Mouse (Mus musculus) liver, embryonic 14.5 days (tissue): Measurements from ENCODE around the gene Elovl5. TPM values are rescaled to one million over a fixed set of nuclear protein-coding genes. Genes with fewer than 3 reads are reported as not detected.

Experiments used
- ATAC-seq: fragments of 200-750 bp; cut with Nextera tagmentation; 2 replicates; pipeline ENCODE4 v1.8.0; 2017; ENCODE audit warnings: moderate number of reproducible peaks, mild to moderate bottlenecking, moderate library complexity; ENCODE audit not compliant: insufficient read depth
- DNase-seq, 3 experiments: peaks; one replicate each; pipeline ENCODE4 v3.0.0-alpha.2; 2012 to 2013; ENCODE audit warnings: low read depth in 3 of 3, low spot score in 3 of 3
- H3K27ac ChIP-seq: fragments of 300-500 bp; sonication (generic); 2 replicates; pipeline ENCODE4 v1.5.1; 2014; ENCODE audit warnings: moderate library complexity, mild to moderate bottlenecking, control low read depth, inconsistent platforms
- H3K27me3 ChIP-seq: fragments of 300-500 bp; sonication (generic); 2 replicates; pipeline ENCODE4 v1.6.1; 2014; ENCODE audit warnings: mild to moderate bottlenecking, low read length, moderate library complexity; ENCODE audit not compliant: control insufficient read depth, insufficient read depth
- H3K36me3 ChIP-seq: fragments of 300-500 bp; sonication (generic); replicated peaks from 2 replicates; pipeline ENCODE4 v1.6.1; 2014; ENCODE audit warnings: low read depth; ENCODE audit not compliant: control insufficient read depth, insufficient read depth
- H3K4me1 ChIP-seq, 2 experiments: fragments of 200-500 bp in 1 of 2; fragments of 300-500 bp in 1 of 2; sonication (generic) in 1 of 2; replicated peaks; 2 replicates each; pipeline ENCODE4 v1.6.1; 2012 to 2014; ENCODE audit warnings: antibody characterized with exemption in 1 of 2, inconsistent platforms in 1 of 2, low read length in 1 of 2; ENCODE audit not compliant: control insufficient read depth in 2 of 2, insufficient read depth in 2 of 2
- H3K4me2 ChIP-seq: fragments of 300-500 bp; sonication (generic); 2 replicates; pipeline ENCODE4 v1.6.1; 2014; ENCODE audit warnings: low read depth, mild to moderate bottlenecking, control low read depth, moderate library complexity
- H3K4me3 ChIP-seq, 2 experiments: fragments of 200-500 bp in 1 of 2; fragments of 300-500 bp in 1 of 2; sonication (generic) in 1 of 2; 2 replicates each; pipeline ENCODE4 v1.5.1; 2012 to 2014; ENCODE audit warnings: low read depth in 2 of 2, low read length in 2 of 2, mild to moderate bottlenecking in 2 of 2, control low read depth in 1 of 2, inconsistent platforms in 1 of 2, moderate library complexity in 1 of 2; ENCODE audit not compliant: insufficient read depth in 1 of 2
- H3K9ac ChIP-seq: fragments of 300-500 bp; sonication (generic); replicated peaks from 2 replicates; pipeline ENCODE4 v1.6.1; 2014; ENCODE audit warnings: mild to moderate bottlenecking, control low read depth, moderate library complexity
- H3K9me3 ChIP-seq: fragments of 300-500 bp; sonication (generic); 2 replicates; pipeline ENCODE4 v1.6.1; 2016; ENCODE audit warnings: low read length, mixed read lengths; ENCODE audit not compliant: control insufficient read depth
- CTCF ChIP-seq: IDR thresholded peaks from 2 replicates; pipeline ENCODE4 v1.5.1; 2016; ENCODE audit warnings: antibody characterized with exemption, low read depth, control low read depth
- EP300 ChIP-seq: IDR thresholded peaks from 2 replicates; pipeline ENCODE4 v1.6.1; 2016; ENCODE audit warnings: antibody characterized with exemption, low read depth
- WGBS: fragments of 180-500 bp; shearing (Covaris S2); extraction: QIAGEN DNeasy Blood & Tissue Kit; methylation state at CpG from one replicate; pipeline ENCODE4 v1.1.7; 2014; ENCODE audit not compliant: insufficient replicate concordance; 5-methylcytosine and 5-hydroxymethylcytosine counted together
- polyA plus RNA-seq, 2 experiments: library from polyadenylated mRNA; depleted of rRNA in 1 of 2; stranded (reverse) in 1 of 2; unstranded in 1 of 2; fragments of >200 nt; fragmentation: Nextera tagmentation in 1 of 2; extraction: Ambion mirVana in 1 of 2; gene quantifications; 2 replicates each; pipeline versions ENCODE4 v1.2.1 to v1.2.3; 2012 to 2014

The Elovl5 gene
- polyA plus RNA-seq, 2 experiments, result 10.5 to 19.3 TPM

DNA sequence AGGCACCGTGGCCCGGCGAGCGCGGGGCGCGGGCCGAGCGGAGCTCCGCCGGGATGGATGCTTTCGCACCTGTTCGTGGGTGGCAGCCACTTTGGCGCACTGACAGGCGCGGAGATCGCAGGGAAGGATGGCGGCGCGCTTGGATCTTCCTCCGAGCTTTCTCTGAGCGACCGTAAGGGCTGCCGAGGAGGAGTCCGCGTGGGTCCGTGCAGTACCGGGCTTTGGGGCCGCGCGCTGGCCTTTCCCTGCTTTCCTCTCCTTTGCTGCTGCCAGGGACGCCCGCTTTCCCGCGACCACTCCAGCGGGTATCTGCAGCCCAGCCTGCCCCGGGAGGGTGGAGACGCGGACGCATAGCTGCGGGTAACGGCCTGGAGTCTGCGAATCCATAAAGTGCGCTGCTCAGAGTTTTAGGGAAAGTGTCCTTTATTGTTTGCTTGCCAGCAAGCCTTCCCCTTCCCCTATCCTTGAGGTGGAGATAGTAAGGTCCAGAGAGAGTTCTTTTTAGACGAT, 513 bp downstream of the Elovl5 start:
- Histone ChIP-seq H3K4me3 (peak overlapping the region; percentile 61 to 65), H3K9me3 (no peaks in the 10 kb centered on the region), H3K9ac (peak overlapping the region; percentile 50), H3K4me1 (peaks cover 7 to 13% of the 10 kb centered on the region in 2 experiments), H3K27me3 (no peaks in the 10 kb centered on the region), H3K36me3 (no peaks in the 10 kb centered on the region), H3K4me2 (peak overlapping the region; percentile 80), H3K27ac (no peak overlapping the region)
- TF ChIP-seq EP300, result no peak
- no peak for TF ChIP-seq CTCF
- DNase-seq (no peak), ATAC-seq (peak; percentile 42; the same call in 1 of the 2 replicates)
- under 1% methylated on average over 45 of the region's 45 CpGs for WGBS

DNA sequence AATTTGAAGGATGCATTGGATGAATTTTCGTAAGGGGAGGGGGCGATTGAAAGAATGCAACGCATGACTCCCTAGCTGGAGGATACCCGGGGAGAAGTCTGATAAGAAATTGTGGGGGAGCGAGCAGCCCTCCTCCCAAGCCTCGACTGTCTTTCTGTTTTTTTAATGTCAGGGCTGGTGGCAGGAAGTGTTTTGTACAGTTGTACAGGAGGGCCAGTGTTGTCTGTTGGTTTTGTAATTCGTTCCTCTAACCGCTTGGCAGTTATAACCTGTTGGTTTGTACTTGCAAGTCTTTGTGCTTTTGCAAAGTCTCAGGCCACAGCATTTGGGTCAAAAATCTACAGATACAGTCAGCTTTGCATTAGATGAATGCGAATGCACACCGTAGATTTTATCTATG, 1.0 kb downstream of the Elovl5 start:
- peak overlapping the region; percentile 61 to 65 for H3K4me3 ChIP-seq
- TF ChIP-seq EP300 (no peak), CTCF (no peak)
- H3K36me3 ChIP-seq, result no peaks in the 10 kb centered on the region
- DNase-seq (no peak), ATAC-seq (no peak)
- peaks cover 7 to 13% of the 10 kb centered on the region in 2 experiments for H3K4me1 ChIP-seq
- no peaks in the 10 kb centered on the region for H3K27me3 ChIP-seq
- H3K4me2 ChIP-seq, result peak overlapping the region; percentile 80
- no peaks in the 10 kb centered on the region for H3K9me3 ChIP-seq
- WGBS, result 9% methylated on average over 10 of the region's 10 CpGs
- no peak overlapping the region for H3K27ac ChIP-seq
- no peak overlapping the region; the same call in 1 of the 2 replicates for H3K9ac ChIP-seq

DNA sequence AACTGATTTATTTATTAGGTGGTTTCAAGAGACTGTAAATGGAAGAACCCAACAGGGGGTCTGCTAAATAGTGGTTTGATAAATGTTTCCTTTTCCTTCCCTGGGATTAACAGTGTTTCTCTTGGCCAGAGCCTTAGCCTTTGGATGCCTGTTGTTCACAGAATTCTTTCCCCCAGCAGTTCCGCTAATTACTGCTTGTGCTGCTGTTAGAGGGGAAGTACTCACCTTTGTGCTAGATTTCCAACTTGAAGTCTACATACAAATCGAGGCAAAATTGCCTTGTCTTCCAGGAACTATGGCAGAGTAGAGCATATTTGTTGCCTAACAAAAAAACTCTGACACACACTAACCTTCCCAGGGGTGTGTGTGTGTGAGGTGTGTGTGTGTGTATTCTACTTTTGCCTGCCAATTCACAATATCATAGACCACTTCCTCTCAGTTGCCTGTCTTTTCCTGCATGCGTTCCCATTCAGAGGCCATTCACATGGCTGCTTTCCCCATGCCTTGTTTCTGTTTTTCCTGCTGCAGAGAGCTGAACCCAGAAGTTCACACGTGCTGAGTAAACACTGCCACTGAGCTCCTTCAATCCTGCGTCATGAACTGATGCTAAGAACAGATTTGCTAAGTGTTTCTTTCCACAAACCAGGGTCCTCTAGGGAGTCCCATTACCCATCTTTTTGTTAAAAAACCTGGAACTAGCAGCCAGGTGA, 2.0 kb downstream of the Elovl5 start:
- Histone ChIP-seq H3K4me1 (peaks cover 7 to 13% of the 10 kb centered on the region in 2 experiments), H3K27me3 (no peaks in the 10 kb centered on the region), H3K27ac (no peak overlapping the region), H3K4me3 (no peak overlapping the region), H3K36me3 (no peaks in the 10 kb centered on the region), H3K9me3 (no peaks in the 10 kb centered on the region), H3K4me2 (peak overlapping the region; percentile 80), H3K9ac (no peak overlapping the region)
- WGBS, result 45% methylated on average over 5 of the region's 5 CpGs
- DNase-seq, result no peak
- no peak for TF ChIP-seq EP300
- TF ChIP-seq CTCF, result no peak
- ATAC-seq, result no peak

DNA sequence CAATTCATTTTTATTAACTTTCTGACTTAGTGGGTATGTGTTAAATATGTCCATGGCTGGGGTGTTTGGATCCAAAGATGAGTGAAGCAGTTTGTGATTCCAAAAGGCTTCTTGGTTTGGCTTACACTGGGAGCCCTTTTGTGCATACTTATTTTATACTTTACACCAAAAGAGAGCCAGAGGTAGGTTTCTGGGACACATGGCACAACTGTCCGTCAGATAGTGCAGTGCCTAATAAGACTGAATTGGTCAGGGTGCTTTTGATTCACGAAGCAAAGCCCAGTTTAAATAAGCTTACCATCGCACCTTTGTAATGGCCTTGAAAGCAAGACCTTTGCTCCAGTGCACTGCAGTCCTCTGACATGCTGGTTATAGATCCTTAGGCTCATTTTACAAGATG, 3.3 kb downstream of the Elovl5 start:
- DNase-seq, result no peak
- Histone ChIP-seq H3K27ac (no peak overlapping the region), H3K9ac (no peak overlapping the region), H3K4me1 (peaks cover 7 to 13% of the 10 kb centered on the region in 2 experiments), H3K27me3 (no peaks in the 10 kb centered on the region), H3K36me3 (no peaks in the 10 kb centered on the region), H3K4me2 (no peak overlapping the region), H3K4me3 (no peak overlapping the region), H3K9me3 (no peaks in the 10 kb centered on the region)
- TF ChIP-seq EP300 (no peak), CTCF (no peak)
- no peak for ATAC-seq
- WGBS, result 72% methylated on average over 3 of the region's 3 CpGs

DNA sequence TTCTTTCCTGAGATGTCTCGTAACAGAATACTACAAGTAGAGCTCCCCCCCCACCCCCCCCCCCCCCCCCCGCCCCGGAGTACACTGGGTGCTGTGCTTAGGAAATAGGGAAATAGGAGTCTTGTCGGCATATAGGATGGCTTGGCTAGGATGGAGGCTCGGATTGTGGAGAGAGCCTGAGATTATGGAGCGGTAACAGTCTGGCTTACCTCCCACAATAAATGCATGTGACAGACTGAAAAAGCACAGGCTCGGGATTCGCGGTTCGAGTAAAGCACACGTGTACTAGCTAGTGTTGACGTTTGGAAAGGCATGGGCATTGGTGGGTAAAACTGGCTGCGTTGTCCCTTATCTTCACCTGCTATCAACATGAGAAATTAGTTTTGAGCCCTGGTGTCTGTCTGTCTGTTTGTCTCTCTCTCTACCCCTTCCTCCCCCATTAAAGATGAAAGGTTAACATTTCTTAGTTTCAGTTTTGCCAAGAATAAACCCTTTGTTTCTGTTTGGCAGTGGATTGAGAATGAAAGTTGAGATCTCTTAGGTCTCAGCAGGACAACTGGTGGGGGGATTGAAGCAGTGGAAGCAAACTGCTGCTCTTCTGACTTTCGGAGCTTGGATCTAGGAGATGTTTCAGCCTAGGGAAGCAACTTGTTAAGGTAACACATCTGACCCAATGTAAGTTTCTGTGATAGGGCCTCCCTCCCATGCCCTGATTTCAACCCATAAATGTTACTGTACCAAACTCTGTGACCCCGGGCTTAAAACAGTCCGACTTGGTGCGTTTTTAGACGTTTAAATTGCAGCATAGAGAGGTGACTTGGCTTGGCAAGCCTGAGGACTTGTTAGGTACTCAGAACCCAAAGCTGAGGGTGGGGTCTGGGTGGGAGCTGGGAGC, 4.4 kb downstream of the Elovl5 start:
- H3K4me1 ChIP-seq, result peaks cover 7 to 13% of the 10 kb centered on the region in 2 experiments
- ATAC-seq, result no peak
- no peak overlapping the region for H3K9ac ChIP-seq
- DNase-seq, result no peak
- no peaks in the 10 kb centered on the region for H3K9me3 ChIP-seq
- no peaks in the 10 kb centered on the region for H3K27me3 ChIP-seq
- H3K27ac ChIP-seq, result no peak overlapping the region
- no peak overlapping the region for H3K4me2 ChIP-seq
- no peak for TF ChIP-seq EP300
- no peak for TF ChIP-seq CTCF
- H3K36me3 ChIP-seq, result no peaks in the 10 kb centered on the region
- WGBS, result 79% methylated on average over 16 of the region's 18 CpGs
- no peak overlapping the region for H3K4me3 ChIP-seq
